ENCODE assay signal across 19 mouse cellular contexts in the genomic region with DNA sequence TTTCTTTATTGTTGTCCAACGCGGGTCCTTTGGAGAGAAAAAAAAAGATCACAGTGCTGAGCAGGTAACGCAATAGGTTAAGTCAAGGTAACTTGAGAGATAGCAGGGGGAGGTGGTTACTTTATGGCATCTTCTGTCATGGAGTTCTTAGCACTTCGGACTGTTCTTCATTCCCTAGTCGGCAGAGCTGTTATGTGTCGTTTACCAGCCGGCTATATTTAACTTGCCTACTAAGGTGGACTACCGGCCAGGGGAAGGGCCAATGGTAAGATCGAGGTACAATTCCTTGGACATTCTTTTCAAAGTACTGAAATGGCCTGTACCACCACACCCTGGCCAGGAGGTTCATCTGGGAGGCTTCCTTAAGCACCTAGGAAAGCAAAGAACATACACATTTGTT. TPM values are rescaled to one million over a fixed set of nuclear protein-coding genes. Genes with fewer than 3 reads are reported as not detected.
DNase-seq lines count a peak whose midpoint lies in the region; TF ChIP-seq lines count a peak whose summit lies in the region.
"Had no signal": no experiment of that assay in that cellular context is flagged by ENCODE, and none has a peak within 500 bp of the region (broad histone marks: within the 10 kb centered on the region; RNA-seq: fewer than 3 reads in every experiment).

No protein-coding gene starts in this region.

- peaks cover 16% of the 10 kb centered on the region for H3K36me3 ChIP-seq in small intestine, adult 2 months (ENCODE audit: control insufficient read depth, insufficient read depth, low read length)
- H3K36me3 ChIP-seq: forebrain, embryonic 12.5 days had no signal

- no peaks in the 10 kb centered on the region for H3K27me3 ChIP-seq in small intestine, adult 2 months (ENCODE audit: control insufficient read depth, insufficient read depth, low read length)
- H3K27me3 ChIP-seq: embryonic facial prominence, embryonic 13.5 days; embryonic facial prominence, embryonic 15.5 days; forebrain, embryonic 12.5 days had no signal

- WGBS in small intestine, adult 2 months, result 71% methylated on average over 9 of the region's 9 CpGs

- no peak for TF ChIP-seq CTCF in small intestine, adult 2 months (IDR thresholded peaks at IDR 0.05; ENCODE audit: extremely low read depth, insufficient read length, insufficient replicate concordance, low read depth, low read length)

- peak; percentile 70 for DNase-seq in heart, adult 11 months
- DNase-seq in heart, postnatal 4 days, result no peak
- no peak for DNase-seq in lung, postnatal 25 days (ENCODE audit: low spot score)
- DNase-seq: adrenal gland, adult 2 months; adrenal gland, postnatal 10 days; adrenal gland, postnatal 25 days; cerebellum, adult 11-12 months; cerebellum, adult 8-10 months; cerebellum, adult 9-11 months; cerebellum, postnatal 14 days; cerebellum, postnatal 36 days; embryo, embryonic 11 days had no signal

- no peak overlapping the region for H3K4me3 ChIP-seq in brown adipose tissue, adult 24 weeks (ENCODE audit: insufficient read depth, low read depth, low read length)
- no peak overlapping the region for H3K4me3 ChIP-seq in small intestine, adult 2 months (ENCODE audit: low read depth, low read length)
- H3K4me3 ChIP-seq: embryonic facial prominence, embryonic 13.5 days; embryonic facial prominence, embryonic 15.5 days; erythroblast, embryonic 14.5 days; forebrain, embryonic 10.5 days; forebrain, embryonic 12.5 days had no signal

- peaks cover 5% of the 10 kb centered on the region; the same call in 1 of the 2 replicates for H3K4me1 ChIP-seq in brown adipose tissue, adult 24 weeks (ENCODE audit: control insufficient read depth, insufficient read depth, insufficient read length, low read length)
- peaks cover 3% of the 10 kb centered on the region for H3K4me1 ChIP-seq in small intestine, adult 2 months (ENCODE audit: control insufficient read depth, insufficient read depth, insufficient read length, low read length)
- H3K4me1 ChIP-seq: embryonic facial prominence, embryonic 13.5 days; embryonic facial prominence, embryonic 15.5 days; forebrain, embryonic 10.5 days; forebrain, embryonic 12.5 days had no signal

- H3K27ac ChIP-seq in brown adipose tissue, adult 24 weeks (replicated peaks; ENCODE audit: low read depth, low read length), result 0 out of 2 replicates have a peak overlapping the region, but pooled peaks have one; percentile 16
- peak overlapping the region; percentile 32; the same call in 1 of the 2 replicates for H3K27ac ChIP-seq in small intestine, adult 2 months (ENCODE audit: insufficient read depth, low read depth, low read length)
- H3K27ac ChIP-seq: embryonic facial prominence, embryonic 13.5 days; embryonic facial prominence, embryonic 15.5 days; forebrain, embryonic 10.5 days; forebrain, embryonic 12.5 days had no signal

- TF ChIP-seq POLR2A in small intestine, adult 2 months (IDR thresholded peaks at IDR 0.05; ENCODE audit: low read depth, low read length), result no peak

RNA-seq across cellular contexts. Expression of a gene that starts 16.1 kb away (rescaled TPM):
- total RNA-seq in heart, postnatal 4 days (2021), result 10 to 100 TPM; 15.6 to 20.6 TPM
- polyA plus RNA-seq in brown adipose tissue, adult 24 weeks (2012; ENCODE audit: insufficient read depth, insufficient read length, missing spikeins), result 9.8 and 12.0 TPM in 2 replicates
- 34.6 and 217 TPM in 2 replicates for polyA plus RNA-seq in small intestine, adult 2 months (2012; rRNA removed)
